Mouse (Mus musculus) limb, embryonic 10.5 days (tissue): Measurements from ENCODE around the gene Ndufc2. TPM values are rescaled to one million over a fixed set of nuclear protein-coding genes. Genes with fewer than 3 reads are reported as not detected.
A peak's percentile ranks its signal among the peaks of the same experiment; 100 is the strongest.

Experiments used
- DNase-seq: peaks from one replicate; pipeline ENCODE4 v3.0.0-alpha.2; 2017; ENCODE audit warnings: low spot score
- H3K27ac ChIP-seq: fragments of 300-500 bp; sonication (generic); 2 replicates; pipeline ENCODE4 v1.5.1; 2016; ENCODE audit warnings: mild to moderate bottlenecking
- H3K27me3 ChIP-seq: fragments of 300-500 bp; sonication (generic); 2 replicates; pipeline ENCODE4 v1.6.1; 2016; ENCODE audit warnings: low read depth, mild to moderate bottlenecking; ENCODE audit not compliant: poor library complexity, severe bottlenecking
- H3K36me3 ChIP-seq: fragments of 300-500 bp; sonication (generic); 2 replicates; pipeline ENCODE4 v1.6.1; 2016; ENCODE audit warnings: mild to moderate bottlenecking, moderate library complexity
- H3K4me1 ChIP-seq: fragments of 300-500 bp; sonication (generic); 2 replicates; pipeline ENCODE4 v1.6.1; 2016
- H3K4me3 ChIP-seq: fragments of 300-500 bp; sonication (generic); 2 replicates; pipeline ENCODE4 v1.5.1; 2016; ENCODE audit warnings: mild to moderate bottlenecking, moderate library complexity
- H3K9me3 ChIP-seq: fragments of 300-500 bp; sonication (generic); replicated peaks from 2 replicates; pipeline ENCODE4 v1.6.1; 2016; ENCODE audit warnings: mild to moderate bottlenecking
- WGBS: fragments of 180-500 bp; shearing (Covaris S2); methylation state at CpG from one replicate; pipeline ENCODE4 v1.1.7; 2016; 5-methylcytosine and 5-hydroxymethylcytosine counted together
- polyA plus RNA-seq: library from polyadenylated mRNA; unstranded; fragments of >200 nt; fragmentation: Nextera tagmentation; extraction: Ambion mirVana; gene quantifications from 2 replicates; pipeline ENCODE4 v1.2.1, GENCODE M21; 2016

The Ndufc2 gene
- polyA plus RNA-seq = 305 and 321 TPM in 2 replicates

DNA sequence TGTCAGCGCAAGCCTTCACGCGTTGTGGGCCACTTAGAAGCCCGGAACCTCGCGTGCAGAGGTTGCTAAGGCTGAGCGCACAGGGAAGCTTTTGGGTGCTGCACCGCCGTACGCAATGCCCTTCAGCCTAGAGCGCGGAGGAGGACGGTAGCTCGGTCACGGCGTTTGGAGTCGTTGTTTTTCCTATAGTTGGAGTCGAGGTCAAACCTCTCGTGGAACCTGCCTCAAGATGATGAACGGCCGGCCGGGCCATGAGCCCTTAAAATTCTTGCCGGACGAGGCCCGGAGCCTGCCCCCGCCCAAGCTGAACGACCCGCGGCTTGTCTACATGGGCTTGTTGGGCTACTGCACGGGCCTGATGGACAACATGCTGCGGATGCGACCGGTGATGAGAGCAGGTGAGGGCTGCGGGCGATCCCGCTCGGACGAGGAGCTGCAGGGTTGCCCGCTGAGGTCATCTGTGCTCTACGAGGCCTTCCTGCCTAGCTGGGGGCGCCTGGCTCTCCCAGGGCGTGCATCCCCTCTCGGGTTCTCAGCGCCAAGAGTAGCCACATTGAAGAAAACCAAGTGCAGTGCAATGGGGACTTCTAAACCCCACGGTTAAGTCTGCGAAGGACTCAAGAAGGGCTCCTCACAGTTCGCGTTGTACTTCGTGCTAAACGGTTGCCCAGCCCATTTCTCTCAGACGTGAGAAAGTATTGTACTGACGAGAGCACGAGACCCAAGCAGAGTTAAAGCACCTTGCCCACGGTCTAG lies at the start of gene Ndufc2:
Gene Ndufc2 (plus strand): TSS at position 44 of the 756 bp plus-strand sequence.
- peaks cover 30% of the 10 kb centered on the region for H3K36me3 ChIP-seq
- H3K27me3 ChIP-seq = no peaks in the 10 kb centered on the region
- peak; percentile 85 for DNase-seq
- peak within 1 kb of the TSS; percentile 94 for H3K27ac ChIP-seq
- WGBS = 1% methylated on average over 54 of the region's 54 CpGs
- H3K9me3 ChIP-seq = no peaks in the 10 kb centered on the region
- H3K4me3 ChIP-seq = peak within 1 kb of the TSS; percentile 93
- peaks cover 17% of the 10 kb centered on the region; the same call in 1 of the 2 replicates for H3K4me1 ChIP-seq

DNA sequence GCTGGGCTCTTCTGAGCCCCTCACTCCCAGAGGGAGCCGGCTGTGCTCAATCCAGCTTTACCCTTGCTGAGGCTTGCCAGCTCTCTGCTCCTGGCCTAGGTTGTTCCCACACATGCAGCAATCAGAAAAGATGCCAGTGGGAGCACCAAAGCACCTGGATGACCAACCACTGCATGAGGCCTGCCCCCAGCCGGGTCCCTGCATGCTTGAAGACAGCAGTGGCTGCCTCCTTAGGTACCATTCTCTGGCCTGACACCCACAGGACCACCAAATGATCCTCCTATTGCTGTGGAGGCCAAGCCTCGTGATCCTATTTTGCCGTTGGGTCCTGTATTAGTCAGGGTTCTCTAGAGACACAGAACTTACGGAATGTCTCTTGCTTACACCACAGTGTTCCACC lies 48.9 kb upstream of the Ndufc2 start:
- H3K9me3 ChIP-seq = no peaks in the 10 kb centered on the region
- 87% methylated on average over 5 of the region's 5 CpGs for WGBS
- no peak overlapping the region for H3K4me3 ChIP-seq
- H3K4me1 ChIP-seq = 0 out of 2 replicates have a peak, but pooled peaks cover 4% of the 10 kb centered on the region
- no peak overlapping the region for H3K27ac ChIP-seq
- no peaks in the 10 kb centered on the region for H3K36me3 ChIP-seq
- DNase-seq = no peak
- H3K27me3 ChIP-seq = no peaks in the 10 kb centered on the region

DNA sequence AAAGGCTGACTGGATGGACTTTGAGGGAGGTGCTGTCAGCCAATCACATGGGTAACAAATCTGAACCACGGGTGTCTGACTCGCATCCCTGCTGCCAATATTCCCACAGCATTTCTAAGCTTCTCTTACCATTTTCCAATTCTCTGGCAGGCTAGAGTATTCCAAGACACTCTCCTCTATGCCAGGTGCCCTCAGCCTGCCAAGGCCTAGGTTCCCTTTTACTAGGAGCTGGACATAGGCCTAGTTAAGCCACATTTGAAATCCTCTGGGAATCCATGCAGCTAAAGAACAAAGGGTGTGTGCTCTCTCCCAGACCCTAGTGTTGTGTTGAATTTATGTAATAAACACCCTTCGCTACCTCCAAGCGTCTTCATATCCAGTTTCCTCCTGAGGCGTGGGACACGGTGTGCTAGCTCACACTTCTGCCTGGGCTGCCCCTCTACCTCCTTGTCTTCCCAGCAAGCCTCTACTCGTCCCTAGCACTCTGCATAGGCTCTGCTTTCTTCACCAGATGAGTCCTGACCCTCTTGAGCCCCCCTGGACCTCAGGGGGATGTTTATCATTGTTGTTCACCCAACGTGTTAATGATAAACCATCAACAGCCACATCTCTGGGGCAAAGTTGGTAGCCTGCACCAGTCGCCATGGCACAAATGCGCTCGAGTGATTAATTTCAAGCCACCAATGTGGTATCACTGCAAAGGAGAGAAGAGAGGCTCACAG lies 47.9 kb upstream of the Ndufc2 start:
- Histone ChIP-seq H3K27ac (no peak overlapping the region), H3K36me3 (no peaks in the 10 kb centered on the region), H3K27me3 (no peaks in the 10 kb centered on the region), H3K9me3 (no peaks in the 10 kb centered on the region), H3K4me1 (0 out of 2 replicates have a peak, but pooled peaks cover 4% of the 10 kb centered on the region), H3K4me3 (no peak overlapping the region)
- whole genome bisulfite sequencing = 91% methylated on average over 11 of the region's 11 CpGs
- DNase-seq = no peak

DNA sequence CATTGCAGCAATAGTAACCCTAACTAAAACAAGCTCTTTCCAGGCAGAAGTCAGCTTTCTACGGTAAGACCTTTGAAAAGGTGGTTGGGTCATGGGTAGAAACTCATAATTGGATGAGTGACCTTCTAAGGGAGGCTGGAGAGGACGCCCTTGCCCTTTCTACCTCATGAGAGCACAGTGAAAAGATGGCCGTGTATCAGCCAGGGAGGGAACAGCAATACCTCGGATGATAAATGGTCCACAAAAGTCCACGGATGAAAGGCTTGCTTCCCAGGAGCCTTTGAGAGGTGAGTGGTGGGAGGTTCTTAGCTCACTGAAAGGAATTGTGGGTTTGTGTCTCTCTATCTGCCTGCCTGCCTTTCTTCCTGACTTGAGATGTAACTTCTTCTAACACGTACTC lies 46.4 kb upstream of the Ndufc2 start:
- Histone ChIP-seq H3K27me3 (no peaks in the 10 kb centered on the region), H3K9me3 (no peaks in the 10 kb centered on the region), H3K36me3 (no peaks in the 10 kb centered on the region), H3K27ac (no peak overlapping the region), H3K4me1 (0 out of 2 replicates have a peak, but pooled peaks cover 4% of the 10 kb centered on the region), H3K4me3 (no peak overlapping the region)
- WGBS = 88% methylated on average over 6 of the region's 6 CpGs
- no peak for DNase-seq

DNA sequence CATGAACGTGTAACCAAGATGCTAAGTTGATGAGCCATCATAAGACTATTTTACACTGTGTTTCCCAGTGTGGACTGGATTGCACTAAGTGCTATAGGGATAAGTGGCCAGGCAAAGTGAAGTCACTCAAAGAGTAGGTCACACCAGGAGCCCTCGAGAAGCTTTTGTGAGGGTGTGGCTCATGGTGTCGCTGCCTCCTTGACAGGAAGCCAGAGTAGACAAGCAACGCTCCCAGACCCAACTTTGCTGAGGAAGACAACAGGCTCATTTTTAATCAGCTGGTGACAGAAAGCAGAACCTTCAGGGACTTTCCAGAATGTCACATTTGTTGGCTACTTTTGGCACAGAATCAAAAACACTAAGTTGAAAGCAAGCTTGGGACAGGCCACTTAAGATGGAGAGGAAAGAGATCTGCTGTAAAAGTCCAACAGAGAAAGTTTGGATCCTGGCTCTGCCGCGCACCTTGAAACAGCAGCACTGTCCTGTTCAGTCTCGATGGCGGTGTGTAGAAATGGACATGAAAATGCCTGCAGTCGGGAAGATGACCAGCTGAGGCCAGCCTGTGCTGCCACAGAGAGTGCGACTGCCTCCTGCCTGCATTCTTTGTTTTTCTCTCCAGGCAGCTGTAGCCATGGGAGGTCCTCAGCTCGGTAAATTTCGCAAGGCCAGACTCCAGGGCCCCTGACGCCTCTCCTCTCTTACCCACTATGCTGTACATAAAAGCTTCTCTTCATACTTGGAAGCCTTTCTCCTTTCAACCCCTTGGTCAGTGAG lies 44.5 kb upstream of the Ndufc2 start:
- Histone ChIP-seq H3K27me3 (no peaks in the 10 kb centered on the region), H3K36me3 (no peaks in the 10 kb centered on the region), H3K27ac (no peak overlapping the region), H3K4me3 (no peak overlapping the region), H3K4me1 (0 out of 2 replicates have a peak, but pooled peaks cover 4% of the 10 kb centered on the region), H3K9me3 (no peaks in the 10 kb centered on the region)
- DNase-seq = no peak
- 50% methylated on average over 13 of the region's 13 CpGs for WGBS

DNA sequence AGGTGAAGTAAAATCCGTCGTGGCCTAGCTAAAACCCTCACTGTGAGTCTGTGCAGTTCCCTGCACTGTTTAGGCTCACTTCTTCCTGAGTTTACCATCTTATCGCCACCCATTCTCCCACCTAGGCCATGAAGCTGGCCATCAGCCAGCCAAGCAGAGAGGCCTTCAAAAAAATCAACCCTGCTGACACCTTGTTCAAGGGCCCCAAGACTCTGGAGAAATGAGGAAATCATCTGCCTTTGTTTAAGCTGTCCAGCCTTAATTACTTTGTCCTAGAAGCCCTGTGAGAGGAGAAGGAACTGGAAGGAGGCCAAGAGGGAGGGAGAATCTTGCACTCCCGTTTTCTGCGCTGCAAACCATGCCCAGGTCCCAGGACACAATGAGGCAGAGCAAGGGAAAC lies 43.5 kb upstream of the Ndufc2 start:
- Histone ChIP-seq H3K9me3 (no peaks in the 10 kb centered on the region), H3K27me3 (no peaks in the 10 kb centered on the region), H3K36me3 (no peaks in the 10 kb centered on the region), H3K27ac (no peak overlapping the region), H3K4me1 (0 out of 2 replicates have a peak, but pooled peaks cover 4% of the 10 kb centered on the region), H3K4me3 (no peak overlapping the region)
- DNase-seq = no peak
- WGBS = 85% methylated on average over 5 of the region's 5 CpGs

DNA sequence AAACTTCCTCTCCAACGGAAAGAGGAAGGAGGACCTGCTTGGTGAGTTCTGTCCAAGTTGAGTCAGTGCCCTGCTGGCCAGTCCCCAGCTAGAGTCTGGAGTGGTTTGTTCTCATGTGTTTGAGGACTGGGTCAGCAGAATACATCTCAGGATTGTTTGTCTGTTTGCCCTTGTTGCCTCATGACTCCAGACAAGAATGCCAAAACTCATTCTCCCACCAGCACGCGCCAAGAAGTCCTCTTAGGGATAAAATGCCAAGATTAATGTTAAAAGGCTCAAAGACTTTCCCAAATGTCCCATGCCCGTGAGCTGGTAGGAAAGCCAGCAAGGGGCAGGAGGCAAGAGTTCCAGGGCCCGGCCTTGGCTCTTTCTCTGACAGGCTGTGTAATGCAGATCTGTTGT lies 42.9 kb upstream of the Ndufc2 start:
- Histone ChIP-seq H3K27ac (no peak overlapping the region), H3K27me3 (no peaks in the 10 kb centered on the region), H3K9me3 (no peaks in the 10 kb centered on the region), H3K36me3 (no peaks in the 10 kb centered on the region), H3K4me3 (no peak overlapping the region), H3K4me1 (0 out of 2 replicates have a peak, but pooled peaks cover 4% of the 10 kb centered on the region)
- DNase-seq = no peak
- 82% methylated on average over 5 of the region's 5 CpGs for WGBS

DNA sequence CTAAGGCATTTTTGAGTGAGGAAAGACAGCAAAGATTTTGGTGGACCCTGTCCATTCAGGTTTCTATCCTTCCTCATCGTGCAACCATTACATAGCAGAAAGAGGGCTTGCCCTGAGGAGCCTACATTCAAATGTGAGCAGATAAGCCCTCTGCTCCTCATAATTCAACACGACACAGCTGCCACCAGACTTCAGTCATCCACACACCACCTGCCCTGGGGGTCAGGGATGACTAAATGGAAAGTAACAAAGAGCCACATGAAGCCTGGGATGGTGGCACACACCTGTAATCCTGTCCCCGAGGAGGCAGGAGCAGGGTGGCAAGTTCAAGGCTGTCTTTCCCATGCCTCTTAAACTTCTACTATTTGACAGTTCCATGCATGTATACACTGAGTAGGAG lies 42.0 kb upstream of the Ndufc2 start:
- Histone ChIP-seq H3K4me3 (no peak overlapping the region), H3K9me3 (no peaks in the 10 kb centered on the region), H3K4me1 (0 out of 2 replicates have a peak, but pooled peaks cover 4% of the 10 kb centered on the region), H3K27ac (no peak overlapping the region), H3K36me3 (no peaks in the 10 kb centered on the region), H3K27me3 (no peaks in the 10 kb centered on the region)
- 83% methylated on average over 3 of the region's 3 CpGs for WGBS
- DNase-seq = no peak

DNA sequence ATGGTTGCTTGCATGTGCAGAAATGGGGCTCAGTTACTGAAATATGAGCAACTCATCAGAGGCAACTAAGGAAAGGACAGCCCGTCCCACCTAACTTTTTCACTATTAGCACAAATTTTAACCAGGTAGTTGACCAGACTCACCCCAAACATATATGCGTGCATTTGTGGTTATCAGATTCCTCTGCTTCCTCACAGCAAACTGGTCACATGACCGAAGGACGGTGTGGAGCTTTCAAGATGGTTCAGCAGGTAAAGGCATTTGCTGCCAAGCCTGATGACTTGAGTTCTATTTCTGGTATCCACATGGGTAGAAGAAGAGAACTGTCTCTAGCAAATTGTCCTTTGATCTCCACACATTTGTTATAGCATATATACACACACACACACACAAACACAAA lies 41.5 kb upstream of the Ndufc2 start:
- H3K4me3 ChIP-seq = no peak overlapping the region
- H3K4me1 ChIP-seq = 0 out of 2 replicates have a peak, but pooled peaks cover 4% of the 10 kb centered on the region
- H3K9me3 ChIP-seq = no peaks in the 10 kb centered on the region
- no peaks in the 10 kb centered on the region for H3K27me3 ChIP-seq
- 96% methylated on average over 4 of the region's 4 CpGs for WGBS
- DNase-seq = no peak
- no peak overlapping the region for H3K27ac ChIP-seq
- H3K36me3 ChIP-seq = no peaks in the 10 kb centered on the region

DNA sequence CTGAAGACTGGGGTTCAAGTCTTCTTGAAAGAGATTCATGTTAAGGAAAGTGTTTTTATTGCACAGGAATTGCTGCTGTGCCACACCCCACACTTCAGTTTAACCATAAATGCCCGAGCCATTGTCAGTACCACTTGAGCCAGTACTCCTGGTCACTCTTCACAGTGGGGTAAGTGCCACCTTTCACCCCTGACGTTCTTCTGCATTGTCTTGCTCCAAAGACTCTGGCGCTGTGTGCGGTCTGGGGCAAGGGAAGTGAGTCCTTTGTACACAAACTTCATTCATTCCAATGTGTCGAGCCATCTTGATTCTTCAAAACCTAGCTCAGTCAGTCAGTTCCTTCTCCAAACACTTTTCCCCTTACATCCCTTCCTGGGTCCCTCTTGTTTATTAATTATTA lies 39.6 kb upstream of the Ndufc2 start:
- Histone ChIP-seq H3K4me3 (no peak overlapping the region), H3K27ac (no peak overlapping the region), H3K4me1 (0 out of 2 replicates have a peak, but pooled peaks cover 4% of the 10 kb centered on the region), H3K27me3 (no peaks in the 10 kb centered on the region), H3K36me3 (no peaks in the 10 kb centered on the region), H3K9me3 (no peaks in the 10 kb centered on the region)
- DNase-seq = no peak
- 83% methylated on average over 5 of the region's 5 CpGs for WGBS

DNA sequence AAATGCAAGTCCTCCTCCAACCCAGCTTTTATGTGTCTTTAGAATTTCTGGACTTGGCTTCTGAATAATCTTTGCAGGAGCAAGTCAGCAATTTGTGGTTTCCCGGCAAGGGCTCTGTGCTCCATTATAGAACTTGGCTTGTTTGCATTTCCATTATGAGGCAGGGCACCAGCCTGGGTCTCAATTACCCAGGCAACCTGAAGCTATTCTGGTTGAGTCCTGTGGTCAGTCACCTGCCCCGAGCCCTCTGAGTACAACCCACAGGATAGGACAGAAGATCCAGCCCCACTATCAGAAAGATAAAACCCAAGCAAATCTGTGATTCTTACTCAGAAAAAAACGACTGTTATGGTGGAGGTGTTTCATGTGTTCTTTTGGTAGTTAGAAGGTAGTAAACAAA lies 38.8 kb upstream of the Ndufc2 start:
- 65% methylated on average over 3 of the region's 3 CpGs for WGBS
- no peaks in the 10 kb centered on the region for H3K9me3 ChIP-seq
- H3K4me1 ChIP-seq = no peaks in the 10 kb centered on the region
- H3K36me3 ChIP-seq = no peaks in the 10 kb centered on the region
- no peak overlapping the region for H3K27ac ChIP-seq
- no peaks in the 10 kb centered on the region for H3K27me3 ChIP-seq
- no peak overlapping the region for H3K4me3 ChIP-seq
- no peak for DNase-seq

DNA sequence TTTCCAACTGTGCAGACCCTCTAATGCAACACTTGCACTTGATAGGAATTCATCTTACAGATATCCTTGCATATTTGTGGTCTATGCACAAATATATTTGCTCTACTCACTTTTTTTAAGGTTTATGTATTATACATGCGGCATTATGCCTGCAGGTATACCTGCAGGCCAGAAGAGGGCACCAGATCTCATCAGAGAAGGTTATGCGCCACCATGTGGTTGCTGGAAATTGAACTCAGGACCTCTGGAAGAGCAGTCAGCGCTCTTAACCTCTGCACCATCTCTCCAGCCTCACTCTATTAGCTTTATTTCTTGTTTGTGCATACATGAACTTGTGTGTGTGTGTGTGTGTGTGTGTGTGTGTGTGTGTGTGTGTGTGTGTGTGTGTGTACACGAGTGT lies 38.3 kb upstream of the Ndufc2 start:
- 25% methylated on average over 4 of the region's 4 CpGs for WGBS
- Histone ChIP-seq H3K4me1 (no peaks in the 10 kb centered on the region), H3K36me3 (no peaks in the 10 kb centered on the region), H3K4me3 (no peak overlapping the region), H3K27me3 (no peaks in the 10 kb centered on the region), H3K27ac (no peak overlapping the region), H3K9me3 (no peaks in the 10 kb centered on the region)
- DNase-seq = peak; percentile 40
